Mouse (Mus musculus): ENCODE data around the gene Rasl11a.

- TF ChIP-seq CTCF (IDR thresholded peaks at IDR 0.05; ENCODE audit: borderline replicate concordance, insufficient read depth, low read depth, low read length) (no peak), POLR2A (IDR thresholded peaks at IDR 0.05; ENCODE audit: borderline replicate concordance, insufficient read depth, low read length) (no peak)
Observed at GRCm38 (mm10) chr5:146832435-146832768, 12.5 kb upstream of the Rasl11a start.
